Mouse (Mus musculus): Measurements from ENCODE around the gene Glis1. TPM values are rescaled to one million over a fixed set of nuclear protein-coding genes. Genes with fewer than 3 reads are reported as not detected.

Gene Glis1
- polyA plus RNA-seq (2012; rRNA removed): 0.31 and 0.89 TPM in 2 replicates

- no peak for DNase-seq (ENCODE audit: low read depth, low spot score)
Measured at GRCm38 (mm10) chr4:107434356-107435237, at the start of gene Glis1. Gene Glis1 (plus strand): TSS chr4:107434591.

DNA sequence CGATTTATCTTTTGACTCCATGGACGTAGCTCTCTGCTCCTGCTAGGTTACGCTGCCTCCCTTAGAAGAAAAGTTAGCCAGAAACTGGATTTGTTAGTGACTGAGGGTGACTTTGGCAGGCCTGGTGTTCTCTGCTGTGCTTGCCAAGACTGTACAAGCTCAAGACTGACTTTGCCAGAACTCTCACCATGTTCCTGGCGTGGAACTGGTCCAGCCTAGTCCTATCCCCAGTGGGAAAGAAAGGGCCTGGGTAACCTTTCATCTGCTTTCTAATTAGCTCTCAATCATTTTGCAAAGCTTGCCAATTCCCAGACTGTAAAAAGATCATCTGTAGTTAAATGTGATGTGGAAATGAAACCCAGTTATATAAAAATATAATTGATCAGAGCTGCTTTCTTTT lies 47.4 kb upstream of the Glis1 start:
- 69% methylated on average over 4 of the region's 4 CpGs for WGBS
- no peak for DNase-seq (ENCODE audit: low read depth, low spot score)

More at GRCm38 (mm10) chr4:107434356-107435237, at the start of gene Glis1:
- WGBS: under 1% methylated on average over 110 of the region's 112 CpGs

DNA sequence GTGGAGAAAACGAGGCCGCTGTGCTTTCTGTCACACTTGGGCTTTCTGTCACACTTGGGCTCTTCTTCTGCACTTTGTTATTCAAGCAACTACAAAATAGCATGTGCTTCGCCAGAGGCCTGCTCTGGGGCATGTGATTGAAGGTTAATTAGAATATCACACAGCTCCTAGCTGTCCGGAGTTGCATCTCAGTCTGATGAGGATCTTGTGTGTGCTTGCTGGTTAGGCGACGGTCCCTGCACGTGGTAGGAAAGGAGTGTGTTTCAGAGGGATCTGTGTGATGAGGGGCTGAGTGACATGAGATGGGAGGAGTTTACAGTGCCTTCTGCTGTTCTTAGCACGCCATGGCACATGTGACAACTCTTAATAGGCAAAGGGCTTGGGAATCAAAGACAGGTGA lies 46.9 kb upstream of the Glis1 start:
- WGBS: 77% methylated on average over 8 of the region's 8 CpGs
- no peak for DNase-seq (ENCODE audit: low read depth, low spot score)

DNA sequence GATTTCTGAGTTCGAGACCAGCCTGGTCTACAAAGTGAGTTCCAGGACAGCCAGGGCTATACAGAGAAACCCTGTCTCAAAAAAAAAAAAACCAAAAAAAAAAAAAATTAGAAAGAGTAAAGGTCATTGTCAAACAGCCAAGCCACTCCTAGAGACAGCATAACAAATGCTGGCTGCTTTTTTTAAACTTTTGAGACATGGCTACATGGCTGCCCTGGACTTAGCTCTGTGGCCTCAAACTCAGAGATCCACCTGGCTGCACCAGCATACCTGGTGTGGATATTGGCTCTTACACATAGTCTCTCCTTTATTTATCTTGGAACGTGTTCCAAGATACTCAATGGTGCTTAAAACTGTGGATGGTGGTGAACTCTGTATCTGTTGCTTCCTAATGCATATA lies 46.1 kb upstream of the Glis1 start:
- peak; percentile 13 for DNase-seq (ENCODE audit: low read depth, low spot score)
- WGBS: 47% methylated on average over 2 of the region's 2 CpGs

- DNase-seq (ENCODE audit: low read depth, low spot score): no peak
- WGBS: 82% methylated on average over 3 of the region's 3 CpGs
Measured at GRCm38 (mm10) chr4:107389345-107389744, 45.0 kb upstream of the Glis1 start.

DNA sequence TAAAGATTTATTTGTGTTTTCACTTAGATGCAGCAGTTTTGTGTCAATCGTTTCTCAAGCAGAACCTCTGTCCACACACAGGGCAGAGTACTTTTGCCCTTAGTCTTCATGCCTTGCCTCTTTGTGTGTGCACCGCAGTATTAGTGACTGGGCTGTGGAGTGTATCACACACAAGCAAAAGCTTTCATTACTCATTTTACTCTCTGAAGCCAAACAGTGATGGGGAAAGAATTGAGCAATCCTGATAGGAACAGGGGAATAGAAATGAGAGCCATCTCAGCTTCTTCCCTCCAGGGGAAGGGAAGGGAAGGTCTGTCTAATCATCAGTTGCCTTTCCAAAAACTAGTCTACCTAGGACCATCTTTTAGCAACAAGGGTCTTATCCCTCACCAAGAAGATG lies 40.6 kb upstream of the Glis1 start:
- 73% methylated on average over 2 of the region's 2 CpGs for WGBS
- no peak for DNase-seq (ENCODE audit: low read depth, low spot score)

DNA sequence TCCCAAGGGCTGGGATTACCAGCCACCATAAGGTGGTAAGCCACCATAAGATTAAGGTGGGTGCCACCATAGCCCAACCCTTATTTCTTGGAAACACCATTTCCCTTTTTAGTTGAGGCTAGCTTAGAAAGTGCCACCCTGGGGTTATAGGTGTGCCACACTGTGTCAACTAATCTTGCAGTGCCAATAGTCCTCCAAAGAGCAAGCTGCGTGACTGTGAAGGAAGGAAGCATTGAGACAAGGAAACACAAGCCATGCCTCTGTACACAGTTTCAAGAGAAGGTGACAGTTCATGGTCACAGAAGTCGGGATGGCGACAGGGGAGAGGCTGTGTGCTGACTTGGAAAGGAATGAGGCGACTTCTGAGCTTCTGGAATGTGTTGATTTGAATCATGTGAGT lies 14.2 kb upstream of the Glis1 start:
- no peak for DNase-seq (ENCODE audit: low read depth, low spot score)
- 38% methylated on average over 4 of the region's 4 CpGs for WGBS

GRCm38 (mm10) chr4:107421711-107422110 lies 12.7 kb upstream of the Glis1 start:
- 14% methylated on average over 14 of the region's 14 CpGs for WGBS
- no peak for DNase-seq (ENCODE audit: low read depth, low spot score)

DNA sequence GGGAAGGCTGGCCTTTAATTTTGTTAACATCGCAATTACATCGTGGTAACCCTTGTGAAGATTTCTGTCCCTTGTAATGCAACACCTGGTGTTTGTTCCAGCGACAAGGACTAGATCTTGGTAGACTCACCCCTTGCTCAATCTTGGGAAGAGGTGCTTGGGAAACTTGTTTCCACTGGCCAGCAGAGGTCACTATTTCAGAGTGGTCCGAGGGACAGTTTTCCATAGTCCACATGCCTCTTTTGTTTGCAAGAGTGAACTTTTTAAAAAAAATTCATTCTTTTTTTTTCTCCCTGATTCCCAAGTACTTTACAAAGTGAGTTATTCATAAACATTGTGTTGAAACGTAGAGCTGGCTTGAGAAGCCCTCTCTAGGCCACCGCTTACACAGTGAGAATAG lies 12.2 kb upstream of the Glis1 start:
- DNase-seq (ENCODE audit: low read depth, low spot score): no peak

GRCm38 (mm10) chr4:107425616-107426015 lies 8.8 kb upstream of the Glis1 start:
- 87% methylated on average over 12 of the region's 12 CpGs for WGBS
- DNase-seq (ENCODE audit: low read depth, low spot score): no peak

More for the DNA sequence above, 12.2 kb upstream of the Glis1 start:
- 24% methylated on average over 6 of the region's 6 CpGs for WGBS

- 70% methylated on average over 9 of the region's 9 CpGs for WGBS
- DNase-seq (ENCODE audit: low read depth, low spot score): no peak
Measured at GRCm38 (mm10) chr4:107426631-107427030, 7.8 kb upstream of the Glis1 start.

GRCm38 (mm10) chr4:107432717-107433116 lies 1.7 kb upstream of the Glis1 start:
- 80% methylated on average over 5 of the region's 5 CpGs for WGBS

DNA sequence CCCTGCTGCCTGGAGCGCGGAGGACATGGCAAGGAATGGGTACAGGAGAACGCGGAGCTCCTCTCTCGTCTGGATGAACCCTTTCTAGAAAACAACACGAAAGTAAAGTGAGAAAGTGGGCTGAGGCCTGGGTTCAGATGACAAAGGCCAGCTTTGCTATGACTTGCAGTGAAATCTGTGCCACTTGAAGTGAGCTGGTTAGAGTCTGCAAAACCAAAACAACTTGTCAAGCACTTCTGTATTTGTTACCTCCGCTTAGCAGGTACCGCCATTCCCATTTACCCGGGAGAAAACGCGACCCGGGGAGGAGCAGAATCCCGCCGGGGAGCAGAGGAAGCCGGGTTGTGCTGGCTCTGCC lies 414 bp upstream of the Glis1 start:
- WGBS: 12% methylated on average over 15 of the region's 15 CpGs
- no peak for DNase-seq (ENCODE audit: low read depth, low spot score)

More at GRCm38 (mm10) chr4:107432717-107433116, 1.7 kb upstream of the Glis1 start:
- no peak for DNase-seq (ENCODE audit: low read depth, low spot score)

- 10% methylated on average over 47 of the region's 47 CpGs for WGBS
Measured at GRCm38 (mm10) chr4:107435238-107435946, 1.0 kb downstream of the Glis1 start.

DNA sequence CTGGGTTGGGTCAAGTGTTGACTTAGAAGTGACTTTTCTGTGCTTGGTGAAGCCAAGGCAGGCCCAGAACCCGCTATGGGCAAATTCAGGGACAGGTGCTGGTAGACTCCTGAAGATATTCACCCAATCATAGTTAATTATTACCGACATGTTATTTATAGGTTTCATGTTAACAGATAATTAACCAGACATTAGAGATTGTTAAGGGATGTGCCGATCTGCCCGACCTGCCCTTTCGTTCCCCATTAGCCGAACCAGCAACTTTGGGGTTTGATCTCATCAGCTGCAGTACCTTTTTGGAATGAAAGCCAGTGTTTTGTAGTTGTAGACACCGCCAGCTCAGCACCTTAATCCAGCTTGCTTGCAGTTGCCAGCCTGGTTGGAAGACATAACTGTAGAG lies 2.1 kb downstream of the Glis1 start:
- no peak for DNase-seq (ENCODE audit: low read depth, low spot score)
- 73% methylated on average over 7 of the region's 7 CpGs for WGBS

More at GRCm38 (mm10) chr4:107435238-107435946, 1.0 kb downstream of the Glis1 start:
- no peak for DNase-seq (ENCODE audit: low read depth, low spot score)

GRCm38 (mm10) chr4:107438741-107439140 lies 4.3 kb downstream of the Glis1 start:
- no peak for DNase-seq (ENCODE audit: low read depth, low spot score)
- 80% methylated on average over 8 of the region's 8 CpGs for WGBS

DNA sequence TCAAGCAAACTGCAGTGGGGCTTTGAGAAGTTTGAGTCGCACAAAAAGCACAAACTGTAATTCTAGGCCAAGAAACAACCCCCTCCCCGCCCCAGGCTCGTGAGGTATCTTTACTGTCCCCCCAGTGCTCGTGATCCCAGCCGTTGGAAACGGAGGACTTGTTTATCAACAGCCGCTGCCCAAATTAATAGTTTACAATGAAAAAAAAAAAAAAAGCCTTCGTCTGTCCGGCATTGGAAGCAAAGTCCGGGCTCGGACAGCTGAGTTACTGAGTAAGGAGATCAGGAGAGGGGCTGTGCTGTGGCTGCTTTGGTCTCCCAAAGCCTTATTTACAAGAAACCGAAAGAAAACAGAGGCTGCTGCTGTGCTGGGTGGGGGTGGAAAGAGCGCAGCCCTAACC lies 5.9 kb downstream of the Glis1 start:
- no peak for DNase-seq (ENCODE audit: low read depth, low spot score)

DNA sequence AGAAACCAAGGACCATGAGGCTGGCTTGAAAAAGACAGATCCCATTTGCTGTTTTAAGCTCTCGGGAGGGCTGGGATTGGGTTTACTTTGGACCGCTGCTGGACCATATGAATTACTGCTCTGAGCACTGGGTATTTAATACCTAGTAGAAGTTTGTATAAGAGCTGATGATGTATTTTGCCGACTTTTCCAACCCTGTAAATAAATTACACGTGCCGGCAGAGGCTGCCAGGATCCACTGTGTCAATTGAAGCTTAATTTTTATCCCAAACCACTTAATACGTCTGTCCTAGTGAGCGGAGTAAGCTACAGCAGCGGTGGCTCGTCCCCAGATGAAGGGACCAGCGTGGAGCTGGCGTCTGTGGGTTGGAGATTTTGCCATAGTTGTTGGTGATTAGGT lies 7.9 kb downstream of the Glis1 start:
- WGBS: 52% methylated on average over 11 of the region's 11 CpGs
- no peak for DNase-seq (ENCODE audit: low read depth, low spot score)

More for the DNA sequence above, 5.9 kb downstream of the Glis1 start:
- WGBS: 22% methylated on average over 13 of the region's 13 CpGs

- WGBS: 45% methylated on average over 16 of the region's 16 CpGs
- DNase-seq (ENCODE audit: low read depth, low spot score): no peak
Measured at GRCm38 (mm10) chr4:107442891-107443483, 8.6 kb downstream of the Glis1 start.

DNA sequence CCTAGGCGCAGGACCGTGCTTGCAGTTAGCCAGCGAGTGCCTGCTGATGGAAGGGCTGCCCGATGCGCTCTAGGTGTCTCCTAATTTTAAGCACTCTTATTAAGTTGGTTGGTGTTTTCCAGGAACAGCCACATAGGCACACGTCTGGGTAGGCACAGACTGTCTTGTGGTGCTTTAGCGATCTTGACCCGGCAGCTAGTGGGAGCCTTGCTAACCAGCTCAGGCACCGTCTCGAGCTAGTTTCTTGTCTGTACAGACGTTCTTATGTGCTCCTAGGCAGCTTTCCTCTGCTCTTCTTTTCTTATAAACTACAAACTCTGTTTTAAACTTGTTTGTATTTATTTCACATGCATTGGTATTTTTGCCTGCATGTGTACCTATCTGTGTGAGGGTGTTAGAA lies 9.2 kb downstream of the Glis1 start:
- no peak for DNase-seq (ENCODE audit: low read depth, low spot score)
- WGBS: 70% methylated on average over 11 of the region's 11 CpGs
